In genomic region chr14:99983510-99983909, GRCm38 (mm10) we compare ENCODE assay signal across 15 mouse cellular contexts.
DNase-seq lines count a peak whose midpoint lies in the region; ATAC-seq and TF ChIP-seq lines count a peak whose summit lies in the region.
"Had no signal": no experiment of that assay in that cellular context is flagged by ENCODE, and none has a peak within 500 bp of the region (broad histone marks: within the 10 kb centered on the region; RNA-seq: fewer than 3 reads in every experiment).

No protein-coding gene starts in this region.

- 48% methylated on average over 7 of the region's 7 CpGs for WGBS in lung, adult 2 months
- 30% methylated on average over 7 of the region's 7 CpGs for WGBS in embryonic facial prominence, embryonic 14.5 days

- H3K27ac ChIP-seq in embryonic facial prominence, embryonic 14.5 days (replicated peaks; ENCODE audit: low read depth, low read length) = no peak overlapping the region
- H3K27ac ChIP-seq: liver, embryonic 12.5 days had no signal

- TF ChIP-seq CTCF in lung, adult 2 months (IDR thresholded peaks at IDR 0.05; ENCODE audit: insufficient read depth, low read length) = no peak

- H3K4me2 ChIP-seq in embryonic facial prominence, embryonic 14.5 days (ENCODE audit: low read depth, low read length) = no peak overlapping the region
- H3K4me2 ChIP-seq: liver, embryonic 12.5 days had no signal

- H3K4me1 ChIP-seq in lung, adult 2 months (ENCODE audit: control insufficient read depth, insufficient read depth, low read length) = peaks cover 2% of the 10 kb centered on the region; the same call in 1 of the 2 replicates
- H3K4me1 ChIP-seq in embryonic facial prominence, embryonic 14.5 days (ENCODE audit: control insufficient read depth, insufficient read depth, low read length) = peaks cover 6% of the 10 kb centered on the region; the same call in 1 of the 2 replicates
- H3K4me1 ChIP-seq: liver, embryonic 12.5 days had no signal

- TF ChIP-seq POLR2A in lung, adult 2 months (IDR thresholded peaks at IDR 0.05; ENCODE audit: borderline replicate concordance, extremely low read depth, low read depth, low read length) = no peak

- peak; percentile 3 for DNase-seq in heart, adult 8-10 months (ENCODE audit: low spot score)
- DNase-seq in heart, adult 18-20 months = no peak
- peak; percentile 2 for DNase-seq in lung, postnatal 10 days
- no peak for DNase-seq in lung, adult 2 months
- DNase-seq in embryonic facial prominence, embryonic 14.5 days (ENCODE audit: low spot score) = peak; percentile 32
- peak; percentile 21 for DNase-seq in gastrocnemius, postnatal 14 days
- DNase-seq: adrenal gland, postnatal 36 days; cerebellum, postnatal 36 days; kidney, postnatal 10 days; layer of hippocampus, adult 9-11 months; thymus, adult 18-20 months had no signal

- ATAC-seq in embryonic facial prominence, embryonic 14.5 days (ENCODE audit: low read depth) = peak; percentile 30; the same call in 1 of the 2 replicates
- ATAC-seq in monocyte, adult 5-6 weeks (replicated peaks; ENCODE audit: insufficient number of reproducible peaks, low FRiP score, low TSS enrichment, poor library complexity, severe bottlenecking) = no peak
- ATAC-seq: liver, embryonic 12.5 days had no signal

- intact Hi-C loops in gastrocnemius, postnatal 14 days (cut with DNase I; ENCODE audit: low total_unique reads) = no loop called here

- H3K27me3 ChIP-seq in embryonic facial prominence, embryonic 14.5 days (replicated peaks; ENCODE audit: control insufficient read depth, insufficient read depth, low read length) = no peaks in the 10 kb centered on the region
- H3K27me3 ChIP-seq: liver, embryonic 12.5 days had no signal

- H3K4me3 ChIP-seq in lung, adult 2 months (replicated peaks; ENCODE audit: extremely low read depth, low read depth, low read length) = no peak overlapping the region
- no peak overlapping the region for H3K4me3 ChIP-seq in embryonic facial prominence, embryonic 14.5 days (ENCODE audit: low read depth, low read length)
- H3K4me3 ChIP-seq: erythroblast, embryonic 14.5 days; liver, embryonic 12.5 days; myocyte had no signal

- H3K9me3 ChIP-seq in embryonic facial prominence, embryonic 14.5 days (ENCODE audit: control insufficient read depth, low read length) = no peaks in the 10 kb centered on the region
- H3K9me3 ChIP-seq: liver, embryonic 12.5 days had no signal

- H3K36me3 ChIP-seq in embryonic facial prominence, embryonic 14.5 days (ENCODE audit: control insufficient read depth, insufficient read depth, low read length) = no peaks in the 10 kb centered on the region

- H3K9ac ChIP-seq in embryonic facial prominence, embryonic 14.5 days (ENCODE audit: low read depth, low read length) = no peak overlapping the region
- H3K9ac ChIP-seq: liver, embryonic 12.5 days had no signal

Comparison
In these comparisons a context has a peak if more than half of its experiments do, and no peak if none do; other contexts are left out.
1. DNase-seq: peak in heart, adult 8-10 months (single experiment), lung, postnatal 10 days (single experiment), embryonic facial prominence, embryonic 14.5 days (single experiment) and gastrocnemius, postnatal 14 days (single experiment); none in heart, adult 18-20 months (0 of 2) and lung, adult 2 months (single experiment).